Mouse (Mus musculus) liver, adult (tissue): ENCODE results near the gene Dis3l2.

ENCODE experiments used
- GATA4 ChIP-seq: IDR thresholded peaks from 2 replicates; pipeline ENCODE4 v1.6.1; 2014; ENCODE audit warnings: mild to moderate bottlenecking, low read length; ENCODE audit not compliant: insufficient replicate concordance

Gene Dis3l2

DNA sequence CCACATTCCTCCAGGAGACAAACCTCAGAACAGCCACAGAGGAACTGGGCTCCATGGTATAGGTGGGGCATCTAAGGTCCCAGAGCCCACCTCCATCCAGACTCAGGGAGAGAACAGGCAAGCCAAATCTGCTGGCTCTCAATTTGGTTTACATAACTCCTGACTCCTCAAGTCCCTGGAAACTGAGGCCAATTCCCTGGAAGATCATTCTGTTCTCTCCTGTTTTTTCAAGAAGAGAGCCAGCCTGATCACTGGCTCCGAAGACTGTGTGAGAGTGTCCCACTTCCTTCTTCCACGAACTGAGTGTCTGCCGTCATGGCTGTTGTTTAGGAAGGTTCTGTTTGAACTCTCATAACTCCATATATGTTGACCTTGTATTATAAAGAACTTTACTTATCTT is 305.5 kb downstream of the Dis3l2 start:
- no peak for TF ChIP-seq GATA4

DNA sequence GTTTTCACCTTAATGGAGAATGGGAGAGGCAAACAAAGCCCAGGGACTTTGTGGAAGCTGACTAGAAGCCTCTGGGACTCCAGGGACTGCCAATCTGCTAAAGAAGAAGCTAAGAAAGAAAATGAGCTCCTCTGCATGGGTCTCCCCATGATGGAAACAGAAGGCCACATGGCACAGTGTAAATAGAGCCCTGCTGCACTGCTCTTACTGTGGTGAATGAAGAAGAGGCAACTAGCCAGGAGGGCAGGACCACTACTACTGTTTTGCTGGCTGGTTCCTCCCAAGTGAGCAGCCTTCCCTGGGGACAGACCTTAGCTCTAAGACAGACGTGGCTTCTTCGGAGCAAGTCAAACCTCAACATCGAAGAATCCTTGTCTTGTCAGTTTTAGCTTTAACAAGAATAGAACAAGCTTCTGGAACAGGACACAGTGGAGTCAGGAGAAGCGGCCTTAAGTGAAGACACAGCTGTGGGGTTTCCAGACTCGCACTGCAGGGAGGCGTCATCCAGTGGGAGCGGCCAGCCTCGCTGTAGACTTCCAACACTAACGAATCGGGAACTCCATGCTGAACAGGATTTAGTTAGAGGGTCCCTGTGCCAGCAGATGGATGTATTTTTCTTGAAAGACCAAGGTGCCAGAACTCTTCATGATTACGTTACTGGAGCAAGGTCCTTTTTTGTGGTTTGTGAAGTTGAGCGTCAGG is 307.2 kb downstream of the Dis3l2 start:
- TF ChIP-seq GATA4: no peak

DNA sequence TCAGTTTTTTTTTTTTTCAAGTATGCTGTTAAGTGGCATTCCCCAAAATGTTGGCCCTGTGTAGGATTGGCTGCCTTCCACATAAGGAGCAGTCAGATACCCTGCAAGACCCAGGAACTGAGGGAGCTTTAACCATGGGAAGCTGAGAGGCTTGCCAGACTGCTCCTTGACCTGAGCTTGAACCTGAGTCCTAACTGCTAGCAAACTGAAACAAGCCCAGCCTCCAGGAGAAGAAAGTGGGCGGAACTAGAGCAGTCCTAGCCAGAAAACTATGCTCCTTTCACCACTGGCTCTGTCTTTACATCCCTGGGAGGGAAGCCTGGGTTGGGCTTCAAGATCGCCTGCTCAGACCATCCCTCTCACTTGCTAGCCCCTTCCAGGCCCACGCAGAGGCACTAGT is 308.1 kb downstream of the Dis3l2 start:
- TF ChIP-seq GATA4: no peak

DNA sequence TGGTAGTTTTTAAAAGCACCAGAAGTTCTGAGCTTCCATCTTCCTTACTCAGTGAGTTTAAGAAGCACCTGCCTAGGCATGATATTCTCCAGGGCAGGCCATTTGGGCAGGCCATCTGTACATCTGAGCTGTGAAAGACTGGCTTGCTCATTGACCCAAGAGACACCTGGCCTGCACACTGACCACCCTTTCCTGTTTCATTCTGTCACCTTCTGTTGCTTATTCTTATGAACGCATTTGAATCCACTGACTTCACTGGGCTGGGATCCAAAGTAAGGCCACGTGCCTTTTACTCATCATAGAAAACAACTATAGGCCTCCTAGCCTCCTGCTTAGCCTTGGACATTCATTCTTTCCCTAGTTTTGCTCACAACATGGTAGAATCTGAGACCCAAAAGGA is 309.0 kb downstream of the Dis3l2 start:
- TF ChIP-seq GATA4: no peak

DNA sequence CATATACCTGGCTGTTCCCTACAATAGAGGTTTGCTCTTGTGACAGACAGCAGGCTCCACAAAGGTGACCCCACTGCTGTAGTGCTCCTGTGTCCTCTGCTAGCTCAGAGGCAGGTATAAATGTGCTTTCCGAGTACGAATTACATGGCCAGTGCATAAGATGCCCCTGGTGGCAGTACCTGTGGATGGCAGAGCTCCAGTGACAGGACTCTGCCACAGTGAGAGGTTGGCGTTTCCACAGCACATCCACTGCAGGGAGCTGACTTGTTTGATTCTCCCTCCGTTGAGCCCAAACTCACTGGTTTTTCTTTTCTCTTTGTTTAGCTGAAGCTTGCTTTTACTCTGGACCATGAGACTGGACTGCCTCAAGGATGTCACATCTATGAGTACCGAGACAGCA is 317.1 kb downstream of the Dis3l2 start:
- no peak for TF ChIP-seq GATA4

DNA sequence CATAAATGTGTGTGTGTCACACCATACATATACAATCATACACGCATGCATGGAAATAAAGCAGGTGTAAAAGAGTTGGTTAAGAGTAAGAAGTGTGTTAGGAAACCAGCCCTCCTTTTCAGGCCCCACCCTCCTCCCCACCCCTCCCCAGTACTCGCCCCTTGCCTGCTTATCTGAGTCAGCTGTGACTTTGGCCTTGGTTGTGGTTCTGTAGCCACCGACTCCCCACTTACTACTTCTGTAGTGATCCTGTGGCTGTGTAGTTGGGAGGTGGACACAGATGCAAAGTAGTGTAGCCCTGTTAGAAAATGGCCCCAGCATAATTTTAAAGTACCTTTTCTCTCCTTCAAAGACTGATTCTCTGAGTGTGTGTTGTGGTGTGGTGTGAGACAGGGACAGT is 318.0 kb downstream of the Dis3l2 start:
- TF ChIP-seq GATA4: no peak

DNA sequence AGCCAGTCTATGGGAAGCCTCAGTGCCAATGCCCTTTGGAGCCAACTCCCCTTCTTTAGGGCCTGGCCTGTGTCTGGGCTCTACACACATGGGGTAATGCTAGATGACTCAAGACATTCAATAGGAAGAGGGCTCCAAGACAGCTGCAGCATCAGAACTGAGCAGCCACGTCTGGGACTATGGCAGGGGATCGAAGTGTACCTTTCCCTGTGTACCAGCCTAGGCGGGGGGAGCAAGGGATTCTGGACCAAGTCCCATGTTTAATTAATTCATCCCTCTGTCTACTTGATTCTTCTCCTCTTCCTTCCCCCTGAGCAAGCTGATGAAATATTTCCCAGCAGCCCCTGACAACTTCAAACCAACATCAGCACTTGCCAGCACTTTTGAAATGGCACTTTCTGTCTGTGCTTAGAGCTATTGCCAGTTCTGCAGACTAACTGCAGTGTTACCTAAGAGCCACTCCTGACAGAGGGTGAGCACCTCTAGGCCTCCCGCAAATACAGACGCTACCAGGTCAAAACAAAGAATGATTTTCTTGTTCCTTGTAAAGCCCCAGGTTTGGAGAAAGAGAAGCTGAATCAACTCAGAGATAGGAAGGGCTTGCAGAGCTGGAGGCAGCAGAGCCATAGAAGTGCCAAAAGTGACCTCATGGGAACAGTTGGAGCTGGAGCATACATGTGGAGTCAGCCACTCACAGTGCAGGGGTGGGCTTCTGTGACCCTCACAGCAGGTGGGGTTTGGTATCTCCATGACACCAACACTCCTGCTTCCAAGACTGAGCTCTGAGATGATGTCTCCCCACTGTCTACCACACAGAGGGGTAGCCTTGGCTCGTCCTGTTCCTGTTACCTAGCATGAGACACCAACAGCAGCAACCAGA is 319.9 kb downstream of the Dis3l2 start:
- TF ChIP-seq GATA4: no peak

DNA sequence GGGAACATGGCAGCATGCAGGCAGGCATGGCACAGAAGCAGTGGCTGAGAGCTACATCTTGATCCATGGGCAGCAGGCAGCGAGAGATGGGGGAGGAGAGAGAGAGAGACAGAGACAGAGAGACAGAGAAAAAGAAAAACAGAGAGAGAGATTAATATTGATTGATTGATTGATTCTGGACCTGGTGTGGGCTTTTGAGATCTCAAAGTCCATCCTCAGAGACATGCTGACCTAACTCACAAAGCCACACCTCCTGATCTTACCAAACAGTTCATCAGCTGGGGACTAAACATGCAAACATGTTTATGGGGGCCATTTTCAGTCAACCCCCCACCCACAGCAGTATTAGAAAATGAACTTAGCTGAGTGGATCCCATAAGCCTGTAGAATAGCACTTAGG is 321.4 kb downstream of the Dis3l2 start:
- TF ChIP-seq GATA4: no peak

DNA sequence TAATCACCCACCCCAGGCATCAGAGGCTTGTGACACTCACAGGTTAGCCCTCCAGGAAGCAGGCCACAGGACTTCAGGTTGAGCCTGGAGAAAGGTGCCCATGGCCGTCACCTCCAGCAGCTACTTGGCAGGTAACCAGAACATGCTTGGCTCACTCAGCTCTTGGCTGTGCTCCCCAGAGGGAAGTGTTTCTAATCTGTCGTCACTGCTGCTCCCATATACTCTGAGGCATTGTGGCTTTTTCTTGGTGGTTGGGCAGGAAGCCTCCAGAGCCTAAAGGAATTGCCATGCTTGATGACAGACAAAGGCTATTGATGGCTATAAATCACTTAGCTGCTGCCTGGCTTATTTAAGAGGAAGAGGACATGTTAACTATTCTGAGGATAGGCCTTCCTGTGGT is 325.2 kb downstream of the Dis3l2 start:
- TF ChIP-seq GATA4: no peak

DNA sequence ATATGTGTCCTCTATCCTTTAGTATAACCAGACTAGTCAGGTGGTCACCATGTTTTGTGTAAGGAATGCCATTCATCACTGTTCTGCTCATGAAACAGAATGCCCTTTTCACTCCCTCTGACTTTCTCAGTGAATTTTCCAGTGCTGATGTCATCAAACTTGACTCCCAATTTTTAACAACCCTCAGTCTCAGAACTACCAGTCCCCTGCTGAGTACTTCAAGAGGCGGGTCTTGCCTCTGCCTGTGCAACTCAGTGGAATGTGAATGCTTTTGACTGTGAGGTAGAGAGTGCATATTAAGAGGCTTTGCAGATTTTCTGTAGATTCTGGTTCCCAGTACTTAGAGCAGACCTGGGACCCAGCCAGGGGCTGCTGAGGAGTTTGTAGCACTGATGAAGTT is 327.0 kb downstream of the Dis3l2 start:
- no peak for TF ChIP-seq GATA4

DNA sequence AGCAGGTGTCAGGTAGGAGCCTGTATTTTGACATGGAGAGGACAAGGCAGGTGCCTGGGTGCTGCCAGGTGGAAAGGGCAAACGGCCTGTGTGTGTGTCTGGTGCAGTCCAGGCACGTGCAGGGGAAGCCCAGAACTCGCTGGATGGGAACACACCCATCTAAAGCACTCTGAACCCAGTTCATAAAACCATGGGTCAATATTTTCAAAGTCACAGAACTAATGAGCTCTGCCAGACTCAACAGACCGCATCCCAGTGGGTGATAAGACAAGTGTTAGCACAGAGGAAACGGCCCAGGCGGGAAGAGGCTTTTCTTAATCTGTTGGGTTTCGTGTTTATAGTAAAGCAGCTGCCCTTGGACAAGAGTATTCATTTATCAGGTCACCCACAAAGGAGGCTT is 328.9 kb downstream of the Dis3l2 start:
- TF ChIP-seq GATA4: peak; percentile 78; the same call in 1 of the 2 replicates

DNA sequence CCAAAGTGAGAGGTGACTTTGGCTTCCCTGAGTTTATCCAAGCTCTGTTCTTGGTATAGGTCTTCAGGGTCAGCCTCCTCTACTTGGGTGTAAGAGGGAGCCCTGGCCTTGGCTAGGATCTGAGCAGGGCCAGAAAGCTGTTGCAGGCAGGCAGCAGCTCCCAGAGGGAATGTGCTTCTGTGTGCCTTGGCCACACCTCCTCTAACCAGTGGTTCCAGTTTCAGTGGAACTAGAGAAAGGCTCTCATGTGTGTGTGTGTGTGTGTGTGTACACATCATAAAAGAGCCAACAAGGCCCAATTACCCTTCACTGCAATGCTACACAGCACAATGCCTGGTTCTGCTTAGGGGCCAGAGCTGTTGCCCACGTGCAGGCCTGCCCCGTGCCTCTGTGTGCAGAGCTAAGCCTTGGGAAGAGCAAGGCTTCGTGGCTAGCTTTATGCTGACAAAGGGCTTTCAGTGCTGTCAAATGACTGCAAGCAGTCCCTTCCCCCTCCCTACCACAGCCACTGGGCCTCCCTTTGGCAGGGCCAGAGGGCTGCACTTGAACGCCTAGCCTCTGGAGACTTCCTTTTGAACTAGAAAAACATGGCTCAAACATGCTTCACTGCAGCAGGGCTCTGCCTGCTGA is 332.0 kb downstream of the Dis3l2 start:
- TF ChIP-seq GATA4: no peak

DNA sequence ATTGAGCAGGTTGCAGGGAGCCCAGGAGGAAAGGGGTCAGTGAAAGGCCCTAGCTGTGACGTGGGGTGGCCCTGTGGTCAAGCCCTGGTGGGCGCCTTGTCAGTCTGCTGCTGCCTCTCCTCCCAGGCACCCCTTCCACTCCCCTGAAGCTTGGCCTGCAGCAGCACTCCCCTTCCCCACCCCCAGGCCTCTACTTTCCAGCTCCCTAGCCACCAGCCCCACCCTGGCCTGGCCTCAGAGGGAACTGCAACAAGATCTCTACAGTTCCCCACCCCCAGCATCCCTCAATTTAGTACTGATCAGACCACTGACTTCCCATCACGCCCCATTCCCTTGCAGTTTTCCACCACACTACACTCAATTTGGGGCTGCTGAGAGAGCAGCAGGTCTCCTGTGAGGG is 332.7 kb downstream of the Dis3l2 start:
- no peak for TF ChIP-seq GATA4

DNA sequence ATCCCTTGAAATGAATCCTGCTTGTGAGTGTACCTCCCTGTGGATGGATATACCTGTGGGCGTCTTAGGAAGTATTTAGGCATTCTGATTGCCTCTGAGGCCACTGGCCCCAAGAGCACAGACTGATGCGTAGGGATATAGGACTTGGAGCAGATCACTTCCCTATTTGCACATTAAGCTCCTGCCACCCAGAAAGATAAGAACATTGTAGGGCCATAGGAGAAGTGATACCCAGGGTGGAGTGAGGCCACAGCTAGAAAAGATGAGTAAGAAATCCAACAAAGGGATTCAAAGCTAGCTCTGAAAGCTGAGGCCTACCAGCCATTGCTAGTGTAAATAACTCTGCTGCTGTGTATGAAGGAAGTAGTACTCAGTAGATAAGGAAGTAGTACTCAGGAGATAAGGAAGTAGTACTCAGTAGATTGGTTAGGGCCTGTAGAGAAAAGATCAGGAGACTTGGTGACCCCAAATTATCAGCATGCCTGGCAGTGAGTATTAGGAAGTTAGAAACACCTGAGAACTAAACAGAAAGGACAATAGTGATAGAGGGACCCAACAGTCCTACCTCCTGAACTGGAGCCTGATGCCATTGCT is 335.0 kb downstream of the Dis3l2 start:
- no peak for TF ChIP-seq GATA4

DNA sequence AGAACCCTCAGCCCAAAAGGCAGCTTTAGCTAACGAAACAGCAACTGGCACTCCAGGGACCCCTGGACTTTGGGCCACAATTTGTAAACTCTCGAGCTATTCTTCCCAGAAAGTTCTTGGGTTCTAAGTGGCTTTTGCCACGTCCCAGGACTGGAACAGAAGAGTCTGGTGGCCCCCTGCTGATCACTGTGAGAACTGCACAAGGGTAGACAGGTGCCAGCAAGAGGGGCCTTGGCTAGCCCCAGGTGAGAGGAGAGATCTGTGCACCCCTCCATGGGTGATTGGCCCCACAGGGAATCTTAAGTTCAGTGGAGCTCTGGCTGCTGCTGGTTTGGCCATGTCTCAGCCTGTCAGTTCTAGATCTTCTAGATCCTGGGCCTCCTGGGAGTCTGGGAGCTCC is 337.5 kb downstream of the Dis3l2 start:
- TF ChIP-seq GATA4: no peak
